Mouse (Mus musculus): Measurements from ENCODE around the gene Dpm2.

DNA sequence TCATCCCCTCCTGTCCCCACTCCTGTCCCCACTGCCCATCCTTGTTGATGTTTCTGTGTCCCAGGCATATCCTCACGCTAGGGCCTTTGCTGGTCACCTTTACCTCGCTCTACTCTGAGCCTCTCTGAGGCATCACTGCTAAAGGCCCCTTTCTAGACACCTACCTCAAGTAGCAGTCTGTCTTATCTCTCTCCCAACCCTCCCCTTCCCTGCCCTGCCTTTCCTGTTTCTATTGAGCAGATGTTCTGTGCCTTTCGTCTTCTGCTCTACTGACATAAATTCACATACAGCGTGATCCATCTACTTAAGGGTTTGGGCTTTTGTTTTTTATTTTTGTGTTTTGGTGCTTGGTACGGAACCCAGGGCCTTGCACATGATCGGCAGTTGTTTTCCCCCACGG is 14.6 kb upstream of the Dpm2 start:
- TF ChIP-seq GATA1 (IDR thresholded peaks at IDR 0.05; ENCODE audit: low read length): no peak
- no peak for TF ChIP-seq TAL1 (IDR thresholded peaks at IDR 0.05; ENCODE audit: low read length)
